Mouse (Mus musculus) kidney, embryonic 16.5 days (tissue): ENCODE results near the gene Tppp. TPM values are rescaled to one million over a fixed set of nuclear protein-coding genes. Genes with fewer than 3 reads are reported as not detected.
"Not testable (repeated sequence)": the region's sequence is repeated elsewhere in the genome, so short reads cannot be mapped to it uniquely, and the experiment has no call there.

Source experiments
- ATAC-seq: fragments of 200-750 bp; cut with Nextera tagmentation; 2 replicates; pipeline ENCODE4 v1.8.0; 2017; ENCODE audit warnings: moderate TSS enrichment; ENCODE audit not compliant: low FRiP score, low TSS enrichment
- H3K27ac ChIP-seq: fragments of 300-500 bp; sonication (generic); 2 replicates; pipeline ENCODE4 v1.5.1; 2014; ENCODE audit warnings: low read length
- H3K27me3 ChIP-seq: fragments of 300-500 bp; sonication (generic); 2 replicates; pipeline ENCODE4 v1.6.1; 2014; ENCODE audit warnings: low read length, control low read depth, mixed read lengths; ENCODE audit not compliant: insufficient read depth
- H3K36me3 ChIP-seq: fragments of 300-500 bp; sonication (generic); 2 replicates; pipeline ENCODE4 v1.6.1; 2014; ENCODE audit warnings: low read length, control low read depth, mixed read lengths; ENCODE audit not compliant: insufficient read depth
- H3K4me1 ChIP-seq: fragments of 300-500 bp; sonication (generic); 2 replicates; pipeline ENCODE4 v1.6.1; 2014; ENCODE audit warnings: low read length, control low read depth, mixed read lengths; ENCODE audit not compliant: insufficient read depth
- H3K4me2 ChIP-seq: fragments of 300-500 bp; sonication (generic); replicated peaks from 2 replicates; pipeline ENCODE4 v1.6.1; 2014; ENCODE audit warnings: low read depth, low read length
- H3K4me3 ChIP-seq: fragments of 300-500 bp; sonication (generic); 2 replicates; pipeline ENCODE4 v1.5.1; 2014; ENCODE audit warnings: mild to moderate bottlenecking, low read length
- H3K9ac ChIP-seq: fragments of 300-500 bp; sonication (generic); replicated peaks from 2 replicates; pipeline ENCODE4 v1.6.1; 2014; ENCODE audit warnings: low read length
- H3K9me3 ChIP-seq: fragments of 300-500 bp; sonication (generic); 2 replicates; pipeline ENCODE4 v1.6.1; 2016; ENCODE audit warnings: low read length, control low read depth
- WGBS: fragments of 180-500 bp; shearing (Covaris S2); extraction: QIAGEN DNeasy Blood & Tissue Kit; methylation state at CpG from one replicate; pipeline ENCODE4 v1.1.7; 2014; 5-methylcytosine and 5-hydroxymethylcytosine counted together
- polyA plus RNA-seq: library from polyadenylated mRNA; unstranded; fragments of >200 nt; fragmentation: Nextera tagmentation; extraction: Ambion mirVana; gene quantifications from 2 replicates; pipeline ENCODE4 v1.2.1, GENCODE M21; 2015

Tppp gene
- polyA plus RNA-seq, 1 experiment from 2014 or later = 0.71 TPM

DNA sequence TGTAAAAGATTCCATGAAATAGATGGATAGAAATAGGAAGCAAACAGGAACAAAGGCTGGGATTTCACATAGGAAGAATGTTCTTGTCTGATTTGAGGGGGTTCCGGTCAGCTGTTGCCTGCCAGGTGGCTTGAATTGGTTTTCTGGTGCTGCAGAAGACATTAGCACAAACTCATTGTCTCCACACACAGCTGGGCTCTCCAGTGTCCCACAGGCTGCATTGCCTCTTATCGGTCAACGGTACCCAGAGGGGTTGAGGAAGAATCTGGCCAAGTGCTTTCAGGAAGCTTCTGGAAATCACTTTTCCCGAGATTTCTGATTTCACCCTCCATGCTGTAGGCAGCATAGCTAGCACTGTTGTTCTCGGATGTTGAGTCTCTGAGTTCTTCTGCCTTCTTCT, 17.9 kb upstream of the Tppp start:
- H3K27me3 ChIP-seq = no peaks in the 10 kb centered on the region
- no peak overlapping the region for H3K4me3 ChIP-seq
- H3K9me3 ChIP-seq = no peaks in the 10 kb centered on the region
- H3K27ac ChIP-seq = no peak overlapping the region
- H3K9ac ChIP-seq = no peak overlapping the region
- 84% methylated on average over 5 of the region's 5 CpGs for WGBS
- no peaks in the 10 kb centered on the region for H3K36me3 ChIP-seq
- no peak overlapping the region for H3K4me2 ChIP-seq
- H3K4me1 ChIP-seq = no peaks in the 10 kb centered on the region
- no peak for ATAC-seq

DNA sequence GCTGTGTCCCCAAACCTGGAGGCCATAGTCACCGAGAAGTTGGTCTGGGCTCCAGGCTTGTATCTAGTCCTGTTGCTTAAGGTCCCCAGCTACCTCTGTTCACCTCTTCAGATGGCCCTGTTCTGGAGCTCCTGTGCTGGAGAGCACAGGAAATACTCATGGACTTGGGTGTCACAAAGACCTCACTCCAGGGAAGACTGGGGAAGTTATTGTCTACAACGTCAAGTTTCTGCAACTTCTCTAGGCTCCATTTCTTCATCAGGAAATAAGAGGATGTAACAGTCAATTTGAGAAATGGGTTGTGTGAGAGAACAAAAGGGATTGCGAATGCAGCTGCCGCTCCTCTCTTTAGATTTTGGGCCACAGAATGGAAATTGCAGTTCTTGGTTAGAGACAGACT, 12.8 kb upstream of the Tppp start:
- Histone ChIP-seq H3K9me3 (no peaks in the 10 kb centered on the region), H3K4me3 (no peak overlapping the region), H3K27ac (no peak overlapping the region), H3K36me3 (no peaks in the 10 kb centered on the region), H3K9ac (no peak overlapping the region), H3K4me2 (no peak overlapping the region), H3K27me3 (no peaks in the 10 kb centered on the region), H3K4me1 (no peaks in the 10 kb centered on the region)
- WGBS = 85% methylated on average over 4 of the region's 4 CpGs
- no peak for ATAC-seq

DNA sequence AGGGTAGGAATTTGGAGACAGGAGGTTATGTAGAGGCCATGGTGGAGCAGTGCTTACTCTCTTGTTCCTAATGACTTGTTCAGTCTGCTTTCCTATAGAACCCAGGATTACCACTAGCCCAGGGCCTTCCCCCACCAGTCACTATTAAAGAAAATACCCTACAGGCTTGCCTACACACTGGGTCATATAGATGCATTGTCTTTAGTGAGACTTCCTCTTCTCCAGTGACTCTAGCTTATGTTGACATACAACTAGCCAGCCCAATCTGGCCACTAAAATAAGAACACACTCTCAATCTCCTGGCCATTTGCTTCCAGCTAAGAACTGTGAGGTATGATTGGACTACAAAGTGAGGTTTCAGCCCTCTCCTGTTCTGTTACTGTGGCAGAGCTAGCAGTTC, 8.7 kb upstream of the Tppp start:
- Histone ChIP-seq H3K9me3 (no peaks in the 10 kb centered on the region), H3K4me1 (no peaks in the 10 kb centered on the region), H3K4me3 (no peak overlapping the region), H3K27ac (no peak overlapping the region), H3K4me2 (no peak overlapping the region), H3K9ac (no peak overlapping the region), H3K36me3 (no peaks in the 10 kb centered on the region), H3K27me3 (no peaks in the 10 kb centered on the region)
- no peak for ATAC-seq

DNA sequence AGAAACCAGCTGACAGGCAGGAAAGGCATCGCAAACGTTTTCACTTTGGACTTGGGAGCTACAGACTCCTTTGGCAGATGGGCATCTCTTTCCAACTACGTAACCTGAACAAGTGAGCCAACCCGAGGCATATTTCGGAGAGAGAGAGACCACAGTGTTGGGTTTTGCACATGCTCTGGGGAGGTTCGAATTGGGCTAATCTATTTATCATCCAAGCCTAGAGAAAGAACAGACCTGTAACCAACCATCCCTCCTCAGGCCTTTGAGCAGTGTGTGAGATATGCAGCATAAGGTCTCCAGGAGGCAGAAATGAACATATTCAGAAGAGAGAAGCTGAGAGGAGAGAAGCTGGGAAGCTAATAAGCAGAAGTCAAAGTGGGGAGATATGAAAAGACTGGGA, 8.2 kb upstream of the Tppp start:
- Histone ChIP-seq H3K9ac (no peak overlapping the region), H3K4me3 (no peak overlapping the region), H3K4me1 (no peaks in the 10 kb centered on the region), H3K9me3 (no peaks in the 10 kb centered on the region), H3K4me2 (no peak overlapping the region), H3K36me3 (no peaks in the 10 kb centered on the region), H3K27ac (no peak overlapping the region), H3K27me3 (no peaks in the 10 kb centered on the region)
- 77% methylated on average over 6 of the region's 6 CpGs for whole genome bisulfite sequencing
- no peak for ATAC-seq

DNA sequence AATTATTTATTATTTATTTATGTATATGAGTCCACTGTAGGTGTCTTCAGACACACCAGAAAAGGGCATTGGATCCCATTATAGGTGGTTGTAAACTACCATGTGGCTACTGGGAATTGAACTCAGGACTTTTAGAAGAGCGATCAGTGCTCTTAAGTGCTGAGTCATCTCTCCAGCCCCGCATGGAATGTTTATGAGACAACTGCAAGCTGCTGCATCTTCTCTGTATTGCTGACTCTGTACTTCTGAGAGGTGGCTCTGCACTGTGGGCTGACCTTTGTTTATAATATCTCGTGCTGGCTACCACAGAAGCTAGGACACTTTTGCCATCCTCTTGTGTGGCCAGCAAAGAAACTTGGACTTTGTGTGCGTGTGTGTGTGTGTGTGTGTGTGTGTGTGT, 7.7 kb upstream of the Tppp start:
- H3K27me3 ChIP-seq = no peaks in the 10 kb centered on the region
- 72% methylated on average over 4 of the region's 4 CpGs for WGBS
- no peak for ATAC-seq

DNA sequence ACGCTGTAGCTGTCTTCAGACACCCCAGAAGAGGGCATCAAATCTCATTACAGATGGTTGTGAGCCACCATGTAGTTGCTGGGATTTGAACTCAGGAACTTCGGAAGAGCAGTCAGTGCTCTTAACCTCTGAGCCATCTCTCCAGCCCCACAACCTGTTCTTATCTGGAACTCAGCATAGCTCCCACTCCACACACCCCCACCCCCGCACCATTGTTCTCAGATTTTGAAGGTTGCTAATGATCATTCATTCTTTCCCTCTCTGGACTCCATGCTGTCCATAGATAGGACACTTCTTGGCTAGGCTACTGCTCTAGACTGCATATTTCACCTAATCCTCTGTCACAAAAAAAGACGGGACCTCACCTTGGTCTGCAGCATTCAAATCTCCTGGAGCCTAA, 2.3 kb upstream of the Tppp start:
- H3K9me3 ChIP-seq, H3K36me3 ChIP-seq, ATAC-seq, H3K4me2 ChIP-seq, H3K9ac ChIP-seq, H3K4me3 ChIP-seq, H3K27ac ChIP-seq: not testable (repeated sequence)
- peaks cover 34% of the 10 kb centered on the region for H3K27me3 ChIP-seq
- WGBS = 90% methylated on average over 4 of the region's 4 CpGs
- peaks cover 13% of the 10 kb centered on the region; the same call in 1 of the 2 replicates for H3K4me1 ChIP-seq

More for the DNA sequence above, 7.7 kb upstream of the Tppp start:
- H3K27ac ChIP-seq = no peak overlapping the region
- no peaks in the 10 kb centered on the region for H3K9me3 ChIP-seq
- H3K9ac ChIP-seq = no peak overlapping the region
- H3K4me1 ChIP-seq = no peaks in the 10 kb centered on the region
- H3K36me3 ChIP-seq = no peaks in the 10 kb centered on the region
- H3K4me2 ChIP-seq = no peak overlapping the region
- no peak overlapping the region for H3K4me3 ChIP-seq

DNA sequence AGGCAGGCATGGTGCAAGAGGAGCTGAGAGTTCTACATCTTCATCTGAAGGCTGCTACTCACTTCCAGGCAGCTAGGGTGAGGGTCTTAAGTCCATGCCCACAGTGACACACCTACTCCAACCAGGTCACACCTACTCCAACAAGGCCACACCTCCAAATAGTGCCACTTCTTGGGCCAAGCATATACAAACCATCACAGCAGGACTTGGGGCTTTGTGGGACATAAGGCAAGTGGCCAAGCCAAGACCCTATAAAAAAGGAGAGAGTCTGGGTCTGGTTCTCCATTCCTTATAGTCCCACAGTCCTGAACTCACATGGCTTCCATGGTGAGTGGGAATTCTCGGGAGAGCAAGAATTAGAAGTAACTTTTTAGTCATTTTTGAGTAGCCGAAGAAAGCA, 991 bp upstream of the Tppp start:
- 78% methylated on average over 2 of the region's 2 CpGs for WGBS
- not testable (repeated sequence) for H3K27ac ChIP-seq, H3K36me3 ChIP-seq, ATAC-seq, H3K9me3 ChIP-seq, H3K4me3 ChIP-seq, H3K4me2 ChIP-seq, H3K9ac ChIP-seq
- Histone ChIP-seq H3K4me1 (peaks cover 13% of the 10 kb centered on the region; the same call in 1 of the 2 replicates), H3K27me3 (peaks cover 34% of the 10 kb centered on the region)

DNA sequence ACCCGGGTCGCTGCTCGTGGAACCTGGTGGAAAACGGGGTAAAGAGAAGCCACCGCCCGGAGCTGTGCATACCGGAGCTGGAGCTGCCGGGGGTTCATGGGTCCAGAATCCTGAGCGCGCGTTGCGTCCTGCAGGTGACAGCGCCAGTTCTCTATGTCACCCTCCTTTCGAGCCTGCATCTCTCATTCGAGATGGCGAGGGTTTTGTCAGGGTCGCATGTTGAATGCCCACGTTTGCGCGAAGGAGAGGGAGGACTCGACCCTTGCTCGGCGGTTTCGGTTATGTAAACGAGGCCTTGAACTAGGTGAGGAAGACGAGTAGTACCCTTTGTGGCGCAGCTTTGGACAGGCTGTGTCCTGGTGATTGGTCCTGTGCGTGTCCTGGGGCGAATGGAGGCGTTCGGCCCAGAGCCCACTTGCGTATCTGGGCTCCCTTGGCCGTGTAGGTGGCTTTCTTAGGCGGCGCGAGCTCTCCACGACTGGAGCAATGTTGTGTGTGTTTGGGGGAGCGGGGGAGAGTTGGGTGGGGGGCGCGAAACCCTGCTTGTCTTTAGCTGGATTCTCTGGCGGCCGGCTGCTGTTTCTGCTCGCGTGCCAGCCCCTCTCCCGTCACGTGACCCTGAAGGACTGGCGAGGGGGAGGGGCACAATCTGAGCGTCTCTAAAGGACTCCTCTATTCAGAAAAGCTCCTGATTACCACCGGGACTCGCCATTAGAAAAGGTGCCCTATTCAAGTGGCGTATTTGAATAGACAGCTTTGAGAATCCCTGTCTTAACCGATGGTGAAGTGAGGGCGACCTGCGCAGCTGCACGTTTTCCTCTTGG, 796 bp downstream of the Tppp start:
- Histone ChIP-seq H3K4me1 (peaks cover 13% of the 10 kb centered on the region; the same call in 1 of the 2 replicates), H3K4me2 (peak overlapping the region; percentile 98), H3K27ac (no peak overlapping the region), H3K4me3 (peak overlapping the region; percentile 59), H3K9ac (peak overlapping the region; percentile 49), H3K36me3 (no peaks in the 10 kb centered on the region), H3K27me3 (peaks cover 34% of the 10 kb centered on the region), H3K9me3 (no peaks in the 10 kb centered on the region)
- ATAC-seq = peak; percentile 29; the same call in 1 of the 2 replicates
- WGBS = 1% methylated on average over 55 of the region's 55 CpGs

DNA sequence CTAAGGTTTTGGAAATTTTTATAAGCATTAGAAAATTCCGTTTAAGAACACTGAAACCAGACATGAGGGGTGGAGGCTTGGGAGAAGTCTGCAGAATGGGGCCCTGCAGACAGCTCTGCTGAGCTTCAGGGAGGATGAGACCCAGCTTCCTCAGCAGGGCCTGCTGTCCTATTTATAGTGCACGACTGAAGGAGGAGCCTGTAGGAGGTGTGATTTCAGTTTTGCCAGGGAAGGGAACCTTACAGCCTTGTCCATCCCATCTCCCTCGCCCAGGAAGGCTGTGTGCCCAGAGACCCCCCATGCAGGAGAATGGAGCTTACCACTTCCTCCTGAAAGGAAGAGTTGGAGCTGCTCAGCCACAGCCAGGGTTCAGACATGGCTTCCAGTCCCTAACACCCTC, 1.5 kb downstream of the Tppp start:
- Histone ChIP-seq H3K27ac (no peak overlapping the region), H3K4me1 (peaks cover 13% of the 10 kb centered on the region; the same call in 1 of the 2 replicates), H3K4me2 (peak overlapping the region; percentile 98), H3K9ac (no peak overlapping the region), H3K4me3 (peak overlapping the region; percentile 59), H3K27me3 (peaks cover 34% of the 10 kb centered on the region), H3K9me3 (no peaks in the 10 kb centered on the region), H3K36me3 (no peaks in the 10 kb centered on the region)
- no peak for ATAC-seq
- 8% methylated on average over 3 of the region's 3 CpGs for WGBS

DNA sequence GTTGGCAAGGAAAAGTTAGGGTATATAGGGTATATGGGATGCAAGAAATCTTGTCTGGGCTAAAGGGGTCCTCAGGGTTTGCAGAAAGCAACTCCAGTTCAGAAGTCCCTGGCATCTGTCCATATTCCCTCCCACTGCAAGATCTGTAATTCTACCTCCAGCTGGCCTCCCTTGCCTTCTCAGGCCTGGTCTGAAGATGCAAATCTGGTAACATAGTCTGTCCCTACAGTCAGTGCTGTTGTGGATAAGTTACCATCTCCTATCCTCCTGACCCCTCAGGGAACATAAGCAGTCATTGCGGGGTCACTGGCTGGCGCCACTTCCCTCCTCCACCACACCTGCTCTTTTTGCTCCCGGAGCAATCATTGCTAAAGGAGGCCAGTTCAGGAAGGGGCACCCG, 6.7 kb downstream of the Tppp start:
- no peak overlapping the region for H3K4me2 ChIP-seq
- H3K27me3 ChIP-seq = peaks cover 7% of the 10 kb centered on the region
- no peaks in the 10 kb centered on the region for H3K4me1 ChIP-seq
- WGBS = 34% methylated on average over 4 of the region's 4 CpGs
- no peak overlapping the region for H3K4me3 ChIP-seq
- no peak overlapping the region for H3K9ac ChIP-seq
- ATAC-seq = peak; percentile 56; the same call in 1 of the 2 replicates
- H3K9me3 ChIP-seq = no peaks in the 10 kb centered on the region
- H3K36me3 ChIP-seq = no peaks in the 10 kb centered on the region
- H3K27ac ChIP-seq = no peak overlapping the region
